Mouse (Mus musculus) spleen, adult 12 weeks (tissue): ENCODE data around the gene Lrba.

Experiments
- DNase-seq: peaks from one replicate; pipeline ENCODE4 v3.0.0; 2022; ENCODE audit warnings: low spot score

The Lrba gene

DNA sequence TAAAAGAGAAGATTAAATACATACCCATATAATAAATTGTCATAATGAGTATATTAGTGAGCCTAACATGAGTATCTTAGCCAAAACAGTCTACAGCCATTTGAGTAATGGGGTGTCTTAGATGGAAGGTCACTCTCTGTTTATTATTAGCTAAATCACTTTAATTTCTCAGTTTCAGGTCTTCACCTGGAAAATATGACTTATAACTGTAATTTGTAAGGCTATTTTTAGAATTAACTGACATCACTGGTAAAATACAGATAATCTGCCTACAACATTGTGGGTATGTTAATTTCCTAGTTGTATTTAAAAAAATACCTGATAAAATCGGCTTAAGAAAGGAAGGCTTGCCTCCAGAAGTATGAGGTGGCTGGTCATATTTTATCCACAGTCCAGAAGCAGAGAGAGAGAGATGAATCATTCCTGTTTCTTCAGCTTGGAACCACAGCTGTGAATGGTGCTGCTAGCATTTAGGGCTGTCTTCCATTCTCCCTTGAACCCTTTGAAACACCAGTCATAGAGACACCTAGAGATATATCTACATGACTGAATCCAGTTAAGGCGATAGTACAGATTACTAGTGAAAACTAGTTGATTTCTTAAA, 294.1 kb downstream of the Lrba start:
- no peak for DNase-seq

DNA sequence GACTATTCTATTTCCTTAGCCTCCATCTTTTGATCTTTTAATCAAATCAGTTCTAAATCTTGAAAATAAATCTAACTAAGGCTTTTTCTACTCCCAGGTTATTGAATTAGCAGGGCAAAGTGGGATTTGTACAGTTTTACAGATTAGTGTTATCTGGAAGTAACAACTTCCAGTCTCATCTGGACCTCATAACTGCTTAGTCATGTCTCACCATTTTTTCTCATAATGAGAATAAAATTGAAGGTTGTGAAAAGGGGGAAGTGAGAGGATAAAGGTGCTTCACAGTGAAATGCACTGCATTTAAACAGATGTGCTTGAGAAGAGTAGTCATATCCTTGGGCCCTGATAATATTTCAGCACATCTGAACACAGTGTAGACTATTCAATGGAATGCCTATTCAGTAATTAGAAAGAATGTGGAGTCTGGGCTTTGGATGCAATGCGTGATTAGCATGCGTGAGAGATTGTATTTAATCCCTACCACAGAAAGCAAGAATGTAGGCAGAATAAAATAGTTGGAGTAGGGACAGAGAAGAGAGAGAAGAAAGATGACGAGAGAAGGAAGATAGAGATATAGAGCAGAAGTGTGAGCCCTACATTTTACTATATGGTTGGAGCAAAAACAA, 298.5 kb downstream of the Lrba start:
- no peak for DNase-seq

DNA sequence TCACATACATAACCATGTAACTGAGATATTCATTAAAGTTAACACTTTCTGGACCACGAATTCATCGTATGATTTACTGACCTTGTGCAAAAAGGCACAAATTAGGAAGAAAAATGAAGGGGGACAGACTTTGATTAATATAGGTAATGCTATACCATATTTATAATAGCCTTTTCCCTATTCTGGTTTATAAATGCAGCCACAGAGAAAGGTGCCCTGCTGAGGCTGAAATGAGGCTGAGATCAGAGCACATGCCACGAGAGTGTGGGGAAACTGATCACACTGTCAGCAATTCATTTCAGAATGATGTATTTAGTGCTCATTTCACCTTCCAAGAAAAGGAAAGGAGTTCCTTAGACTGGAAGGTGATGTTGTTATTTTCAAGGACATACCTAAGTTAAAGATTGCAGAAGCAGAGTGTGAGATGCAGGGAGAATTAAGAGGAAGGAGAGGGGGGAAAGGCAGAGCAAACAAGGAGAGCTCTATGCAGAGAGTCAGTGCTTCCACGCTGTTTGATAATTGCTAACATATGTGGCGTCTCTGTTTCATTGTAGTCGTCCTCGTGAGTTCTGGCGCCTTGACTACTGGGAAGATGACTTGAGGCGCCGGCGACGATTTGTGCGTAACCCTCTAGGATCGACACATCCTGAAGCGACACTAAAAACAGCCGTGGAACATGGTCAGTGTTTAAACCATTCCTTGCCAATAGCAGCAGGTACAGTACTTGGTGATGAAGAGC, 307.2 kb downstream of the Lrba start:
- no peak for DNase-seq

DNA sequence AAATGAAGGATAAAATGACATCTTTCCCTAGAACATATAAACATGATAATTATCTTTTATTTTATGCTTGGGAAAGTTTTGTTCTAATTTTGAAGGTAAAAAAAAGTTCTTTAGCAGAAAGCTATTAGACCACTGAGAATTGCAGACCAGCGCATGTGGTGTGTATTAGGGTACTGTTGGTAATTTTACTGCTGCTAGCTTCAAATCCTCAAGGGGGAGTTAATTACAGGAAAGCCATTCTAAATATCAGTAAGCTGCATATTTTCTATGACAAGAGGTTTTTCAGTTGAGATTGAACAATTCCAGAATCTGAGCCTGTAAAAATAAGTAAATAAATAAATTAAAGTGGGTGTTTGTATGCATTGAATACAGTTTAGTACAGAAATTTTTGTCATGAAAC, 312.3 kb downstream of the Lrba start:
- DNase-seq: no peak

DNA sequence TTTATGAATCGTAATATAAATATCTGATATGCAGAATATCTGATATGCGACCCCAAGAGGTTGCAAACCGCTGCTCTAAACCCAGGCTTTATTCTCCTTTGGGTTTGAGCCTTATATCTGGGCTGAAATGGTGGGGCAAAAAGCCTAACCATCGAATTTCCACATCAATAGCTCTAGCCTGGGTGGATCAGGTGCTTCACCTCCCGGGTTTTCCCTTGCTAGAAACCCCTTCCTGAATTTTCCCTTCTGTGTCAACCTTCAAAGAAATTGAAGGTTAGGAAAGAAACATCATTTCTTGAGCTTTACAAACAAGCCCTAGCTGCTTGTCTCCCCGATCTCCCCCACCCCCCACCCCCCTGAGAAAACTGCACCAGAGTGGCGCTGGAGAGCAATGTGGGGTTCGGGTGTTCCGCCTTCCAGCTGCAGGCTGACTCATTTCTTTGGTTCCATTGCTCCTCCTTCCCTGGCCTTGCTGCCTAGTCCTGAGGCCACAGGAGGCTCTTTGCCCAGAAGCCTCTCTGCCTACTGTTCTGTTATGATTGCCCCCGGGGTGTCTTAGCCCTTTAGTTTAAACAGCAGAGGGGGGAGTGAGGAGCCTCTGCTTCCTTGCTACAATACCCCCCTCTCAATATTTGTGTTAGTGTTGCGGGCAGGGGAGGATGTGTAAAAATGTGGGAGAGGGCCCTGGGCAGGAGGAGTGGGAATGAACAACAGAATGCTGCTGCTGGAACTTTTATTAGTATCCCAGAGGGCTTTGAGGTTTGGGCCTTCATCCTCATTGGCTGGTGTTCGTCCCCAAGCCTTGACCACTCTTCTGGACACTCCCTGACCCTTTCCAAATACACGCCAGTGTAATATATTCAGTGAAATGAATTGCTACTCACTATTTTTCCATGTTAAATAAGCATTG, 314.4 kb downstream of the Lrba start:
- no peak for DNase-seq

DNA sequence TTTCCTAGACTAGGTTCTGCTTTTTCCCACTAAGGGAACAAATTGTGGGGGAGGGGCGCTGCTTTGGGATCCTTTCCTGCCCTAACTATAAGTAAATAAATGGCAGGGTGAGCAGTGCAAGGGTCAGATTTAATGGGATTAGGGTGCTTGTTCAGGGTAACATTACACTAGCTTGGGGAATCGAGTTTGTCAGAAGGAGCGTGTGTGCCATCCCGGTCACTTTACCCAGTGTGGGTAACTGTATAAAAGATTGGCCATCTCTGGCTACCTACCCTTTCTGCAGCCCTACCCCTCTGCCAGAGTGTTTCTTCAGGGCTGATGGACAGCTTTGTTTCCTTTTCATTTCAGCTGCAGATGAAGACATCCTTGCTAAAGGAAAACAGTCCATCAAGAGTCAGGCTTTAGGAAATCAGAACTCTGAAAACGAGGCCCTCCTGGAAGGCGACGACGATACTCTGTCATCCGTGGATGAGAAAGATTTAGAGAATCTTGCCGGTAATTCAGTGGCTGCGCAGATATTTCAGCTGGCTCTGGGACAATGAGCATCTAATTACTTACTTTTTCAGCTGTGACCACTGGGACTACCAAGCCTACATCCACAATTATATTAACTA, 315.2 kb downstream of the Lrba start:
- no peak for DNase-seq

DNA sequence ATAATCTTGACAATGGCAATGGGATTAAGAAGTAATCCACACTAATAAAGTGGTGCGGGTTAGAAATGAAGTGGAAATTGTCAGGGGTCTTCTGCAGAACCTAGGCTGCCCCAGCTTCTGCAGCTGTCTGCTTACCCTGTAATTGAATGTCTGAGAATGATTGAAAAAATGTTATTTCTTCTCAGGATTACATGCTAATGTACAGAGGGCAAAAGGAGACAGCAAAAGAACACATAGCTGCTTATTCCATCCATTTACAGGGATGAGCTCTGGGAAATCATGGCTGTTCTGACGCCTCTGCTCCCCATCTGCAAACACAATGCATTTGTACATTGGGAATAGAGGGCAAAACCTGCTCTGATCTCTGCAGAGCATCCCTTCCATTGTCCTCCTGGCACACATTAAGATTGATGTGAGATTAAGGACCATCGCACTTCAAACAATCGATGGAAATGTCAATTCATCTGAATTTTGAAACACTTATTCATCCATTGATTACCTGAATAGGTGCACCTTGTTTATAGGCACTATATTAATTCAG, 316.7 kb downstream of the Lrba start:
- no peak for DNase-seq

DNA sequence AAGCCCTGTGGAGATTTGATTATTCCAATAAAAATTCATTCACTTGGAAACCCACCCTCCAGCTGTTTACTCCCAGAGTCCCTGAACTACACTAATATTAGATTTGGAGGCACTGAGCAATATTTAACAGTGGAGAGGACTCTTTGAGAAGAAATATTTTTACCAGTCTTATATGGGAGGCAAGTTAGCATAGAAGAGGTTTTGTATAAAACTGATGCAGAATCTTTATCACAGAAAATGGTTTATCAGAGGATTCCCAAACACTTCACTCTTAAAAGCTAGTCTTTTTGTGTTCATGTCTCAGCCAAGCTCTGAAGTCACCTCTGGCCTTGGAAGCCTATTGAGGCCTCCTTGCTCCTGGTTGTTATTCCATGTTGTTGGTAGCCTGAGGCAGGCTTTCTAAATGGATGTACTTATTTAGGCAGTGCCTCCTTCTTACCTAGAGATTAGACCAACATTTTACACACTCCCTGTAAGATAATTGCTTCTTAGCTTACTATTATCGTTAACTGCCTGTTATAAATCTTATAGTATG, 317.4 kb downstream of the Lrba start:
- no peak for DNase-seq

DNA sequence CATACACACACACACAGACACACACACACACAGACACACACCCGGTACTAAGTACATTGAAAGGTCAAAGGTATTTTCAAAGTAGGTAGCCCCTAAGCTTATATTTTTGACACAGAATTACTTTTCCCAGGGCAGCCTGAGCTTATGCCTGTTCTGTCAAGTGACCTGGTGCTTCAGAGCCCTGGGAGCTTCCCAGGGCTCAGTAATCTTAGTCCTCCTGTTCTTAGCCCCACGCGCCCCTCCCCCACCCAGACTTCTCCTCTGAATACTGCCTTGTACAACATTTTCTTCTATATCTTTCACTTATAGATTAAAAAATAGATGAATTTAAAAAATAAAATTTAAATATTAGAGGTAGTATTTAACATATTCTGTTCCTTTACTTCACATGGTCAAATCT, 320.3 kb downstream of the Lrba start:
- DNase-seq: no peak

DNA sequence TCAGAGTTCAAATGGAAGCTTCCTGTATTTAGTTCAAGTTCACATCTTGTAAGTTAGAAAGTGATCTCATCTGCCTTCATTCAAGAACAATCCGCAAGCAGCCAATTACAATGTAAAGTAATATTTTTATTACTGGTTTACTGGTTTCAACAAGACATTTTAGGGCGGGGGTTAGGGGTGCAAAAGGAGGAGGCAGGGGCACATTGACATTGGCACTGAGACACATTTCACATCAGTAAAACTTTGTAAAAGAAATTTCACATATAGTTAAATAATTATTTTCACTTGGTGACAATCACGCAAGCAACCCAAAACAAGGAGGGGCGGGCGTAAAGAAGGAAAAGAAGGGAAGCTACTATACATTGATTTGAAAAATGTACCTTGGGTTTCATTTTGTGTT, 321.5 kb downstream of the Lrba start:
- DNase-seq: no peak

DNA sequence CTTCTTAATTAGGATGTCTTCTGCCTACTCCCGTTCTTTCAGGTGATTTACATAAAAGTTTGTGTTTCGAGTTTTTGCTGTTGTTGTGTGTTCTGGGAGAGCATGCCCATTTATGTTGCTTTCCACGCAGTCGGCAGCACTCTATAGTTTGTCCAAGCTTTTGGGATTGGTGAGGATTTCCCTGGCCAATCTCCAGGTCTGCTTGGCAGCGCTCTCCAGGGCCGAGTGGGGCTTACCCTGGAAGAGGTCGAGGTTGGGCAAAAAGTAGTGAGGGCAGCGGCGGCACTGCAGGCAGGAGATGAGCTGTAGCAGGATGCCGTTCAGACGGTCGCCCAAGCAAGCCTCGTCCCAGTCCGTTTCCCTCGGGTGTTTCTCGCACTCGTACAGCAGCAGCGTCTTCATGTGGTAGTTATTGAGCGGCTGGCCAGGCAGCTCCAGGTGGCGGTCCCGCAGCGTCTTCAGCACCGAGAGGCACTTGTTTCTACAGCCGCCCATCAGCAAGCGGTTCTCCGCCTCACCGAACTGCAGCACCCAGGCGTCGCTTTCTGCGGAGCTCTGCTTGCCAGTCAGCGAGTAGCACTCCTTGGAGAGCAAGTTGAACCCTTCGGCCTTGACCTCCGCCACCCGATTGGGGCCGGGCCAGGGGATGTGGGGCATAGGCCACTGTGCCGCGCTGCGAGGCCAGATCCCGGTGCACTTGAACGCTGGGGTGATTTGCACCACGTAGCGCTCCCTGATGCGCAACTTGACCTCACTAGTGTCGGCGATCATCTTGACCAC, 322.2 kb downstream of the Lrba start:
- peak; percentile 21 for DNase-seq

DNA sequence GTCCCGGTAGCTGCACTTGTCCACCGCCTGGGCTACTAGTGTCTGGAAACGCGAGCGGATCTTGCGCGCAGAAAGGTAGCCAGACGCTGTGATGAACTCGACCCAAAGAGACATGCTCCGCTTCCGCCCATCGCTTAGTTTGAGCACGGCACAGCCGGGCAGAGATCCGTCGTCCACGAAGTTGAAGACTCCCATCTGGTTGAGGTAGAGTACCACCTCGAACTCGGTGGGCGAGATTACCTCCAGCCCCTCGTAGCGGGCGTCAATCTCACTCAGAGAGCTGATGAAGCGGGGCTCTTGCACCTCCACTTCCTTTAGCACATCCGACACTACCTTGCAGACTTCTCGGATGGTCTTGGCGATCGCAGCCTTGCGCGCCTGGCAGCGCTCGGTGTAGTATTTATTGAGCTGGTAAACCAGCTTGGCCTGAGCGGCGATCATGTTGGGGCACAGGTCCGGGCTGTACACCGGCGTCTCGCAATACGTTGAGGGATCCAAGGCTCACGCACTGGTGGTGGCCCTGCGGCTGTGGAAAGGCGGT, 322.8 kb downstream of the Lrba start:
- DNase-seq: no peak

DNA sequence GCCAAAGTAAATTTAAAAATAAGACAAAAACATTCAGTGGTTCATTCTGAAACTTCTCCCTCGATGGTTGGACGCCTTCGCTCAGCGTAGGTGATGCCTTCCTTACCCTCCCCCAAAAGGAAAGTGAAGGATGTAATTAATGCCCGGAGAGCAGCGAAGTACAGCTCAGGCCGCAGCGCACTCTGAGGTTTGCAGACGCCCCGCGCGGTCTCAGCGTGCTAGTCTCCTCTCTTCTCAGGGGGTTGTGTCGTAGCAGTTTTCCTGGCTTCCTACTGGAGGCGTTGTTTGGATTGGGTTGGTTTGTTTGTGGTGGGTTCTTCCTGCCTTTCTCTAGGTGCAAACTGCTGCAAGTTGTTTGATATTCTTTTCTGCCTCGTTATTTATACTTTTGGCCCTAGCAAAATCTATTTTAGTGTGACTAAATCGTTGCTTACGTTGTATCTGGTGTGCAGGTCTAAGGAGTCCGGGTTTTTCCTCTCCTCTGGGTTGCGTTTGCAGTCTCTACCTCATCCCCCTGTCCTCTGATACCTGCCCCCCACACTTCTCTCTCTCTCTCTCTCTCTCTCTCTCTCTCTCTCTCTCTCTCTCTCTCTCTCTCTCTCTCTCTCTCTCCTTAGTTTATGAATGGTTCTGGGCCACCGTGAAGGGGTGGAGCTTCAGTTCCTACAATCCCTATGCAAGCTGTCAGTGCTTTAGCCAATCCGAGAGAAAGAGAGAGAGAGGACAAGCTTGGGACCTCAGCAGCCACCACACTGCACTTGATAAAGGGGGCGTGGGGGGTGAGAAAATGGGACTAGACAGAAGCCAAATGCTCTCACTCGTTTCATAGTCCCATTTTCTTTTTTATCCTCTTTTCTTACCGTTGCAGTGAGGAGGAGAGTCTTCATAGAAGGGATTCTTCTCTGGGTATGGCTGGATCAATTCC, 323.9 kb downstream of the Lrba start, which contains the start of gene Mab21l2:
Gene Mab21l2 (minus strand): TSS at position 539 of the 925 bp plus-strand sequence.
- no peak for DNase-seq

DNA sequence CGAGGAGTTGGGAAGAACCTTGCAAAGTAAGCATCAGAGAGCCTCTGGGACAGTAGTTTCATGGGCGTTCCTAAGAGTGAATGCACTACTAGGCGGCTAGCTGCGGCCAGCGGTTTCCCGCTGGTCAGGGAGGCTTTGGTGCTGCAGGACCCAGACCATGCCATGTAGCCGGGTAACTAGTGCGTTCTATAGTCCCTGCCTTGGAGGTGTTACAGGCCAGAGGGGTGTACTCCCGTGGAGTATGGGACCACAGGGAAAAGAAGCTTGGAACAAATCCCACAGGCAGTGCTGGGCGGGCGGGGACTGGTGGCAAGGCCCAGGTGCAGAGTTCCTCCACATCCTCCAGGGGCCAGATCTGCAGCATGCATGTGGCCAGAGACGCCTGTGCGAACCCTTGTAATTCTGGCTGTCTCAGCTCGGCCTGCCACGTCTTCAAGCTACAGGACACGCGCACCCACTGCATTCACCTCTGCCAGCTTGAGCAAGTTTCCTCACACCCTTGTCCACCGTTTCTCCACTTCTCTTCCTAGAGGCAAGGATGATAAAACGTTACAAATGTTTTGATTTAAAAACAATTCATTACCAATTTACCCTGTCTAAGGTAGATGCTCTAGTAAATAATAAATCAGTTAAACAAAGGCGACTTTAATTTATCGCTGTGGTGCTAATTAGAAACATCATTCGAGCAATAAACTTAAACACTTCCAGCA, 326.0 kb downstream of the Lrba start:
- no peak for DNase-seq

DNA sequence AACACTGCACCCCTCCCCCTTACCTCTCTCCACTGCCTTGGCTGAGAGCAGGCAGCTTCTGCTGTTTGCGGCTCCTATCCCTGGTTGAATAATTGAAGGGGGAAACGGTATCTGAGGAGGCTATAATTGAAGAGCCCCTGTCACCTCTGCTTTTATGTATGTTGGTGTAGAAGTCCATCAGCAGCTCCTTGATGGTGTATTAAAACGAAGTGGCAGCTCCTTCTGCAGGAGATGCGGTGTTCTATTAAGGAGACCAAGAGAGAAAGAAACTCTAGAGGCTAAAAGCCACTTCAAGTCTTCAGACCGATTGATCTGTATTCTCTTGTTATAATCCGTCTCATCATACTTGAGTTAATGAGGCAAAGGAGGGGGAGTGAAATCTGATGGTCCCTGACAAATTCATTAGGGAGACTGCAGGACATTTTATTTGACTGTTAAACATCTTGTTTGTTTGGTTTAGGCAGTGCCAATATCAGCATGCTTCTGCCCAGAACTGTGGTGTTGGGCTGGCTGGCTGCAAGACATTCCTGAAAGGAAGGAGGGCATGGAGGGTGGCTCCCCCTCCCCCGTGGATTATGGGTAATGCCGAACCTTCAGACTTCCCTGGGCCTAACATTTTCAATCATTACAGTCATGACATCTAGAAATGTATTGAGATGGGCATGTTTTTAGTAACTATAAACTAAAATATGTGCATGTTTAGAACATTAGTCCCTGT, 326.7 kb downstream of the Lrba start:
- no peak for DNase-seq

DNA sequence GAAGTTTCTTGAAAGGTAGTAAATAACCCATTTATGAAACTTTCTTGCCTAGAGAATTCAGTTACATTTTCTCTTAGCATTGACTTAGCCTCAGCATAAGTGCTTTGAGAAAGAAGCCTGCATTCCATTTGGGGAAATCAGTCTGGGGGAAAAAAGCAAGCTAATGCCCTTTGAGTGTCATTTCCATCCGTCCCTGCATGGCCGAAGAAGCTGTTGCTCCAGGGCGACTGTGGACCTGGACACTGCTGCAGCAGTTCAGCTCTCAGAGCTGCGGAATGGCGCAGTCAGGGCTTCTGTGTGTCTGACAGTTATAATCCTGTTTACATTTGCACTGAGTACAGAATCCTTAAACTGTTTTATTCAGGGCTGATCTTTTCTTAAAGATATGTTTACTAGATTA, 327.7 kb downstream of the Lrba start:
- DNase-seq: no peak

DNA sequence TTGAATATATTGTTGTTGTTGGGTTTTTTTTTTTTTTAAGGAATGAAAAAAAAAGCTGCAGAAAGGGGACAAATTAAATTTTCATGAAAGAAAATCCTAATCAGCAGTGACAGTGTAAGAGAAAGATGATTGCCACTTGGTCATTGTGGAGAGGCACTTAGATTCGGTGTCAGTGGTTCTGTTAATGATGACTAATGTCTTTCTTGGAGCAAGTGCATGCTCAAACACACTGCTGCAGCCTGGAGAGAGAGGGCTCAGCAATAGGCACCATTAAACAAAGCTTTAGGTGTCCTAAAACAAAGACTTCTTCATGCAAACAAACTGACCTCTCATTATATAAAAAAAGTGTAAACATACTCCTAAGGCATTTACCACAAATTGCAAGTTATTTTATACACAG, 334.5 kb downstream of the Lrba start:
- no peak for DNase-seq

DNA sequence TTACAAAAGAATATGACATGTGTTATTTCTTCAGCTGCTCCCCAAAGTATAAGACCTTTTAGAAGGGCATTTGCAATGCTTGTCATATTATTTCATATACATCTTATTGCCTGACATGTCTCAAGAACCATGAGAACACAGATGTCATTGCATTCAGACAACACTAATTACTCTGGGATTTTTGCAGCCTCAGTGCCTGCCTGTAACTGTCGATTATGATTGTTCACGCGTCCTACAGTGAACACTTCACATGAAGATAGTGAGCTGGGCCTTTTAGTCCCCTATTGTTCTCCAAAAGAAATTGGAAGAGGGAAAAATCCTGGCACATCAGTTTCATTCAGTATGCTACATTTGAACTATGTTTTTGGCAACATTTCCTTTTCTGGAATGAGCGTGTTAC, 335.2 kb downstream of the Lrba start:
- DNase-seq: no peak
